Mouse (Mus musculus) liver, postnatal 0 days (tissue): ENCODE data around the gene Macrod1. TPM values are rescaled to one million over a fixed set of nuclear protein-coding genes. Genes with fewer than 3 reads are reported as not detected.

ENCODE experiments used
- ATAC-seq: fragments of 200-750 bp; cut with Nextera tagmentation; 2 replicates; pipeline ENCODE4 v1.8.0; 2017; ENCODE audit warnings: mild to moderate bottlenecking, moderate library complexity
- DNase-seq: peaks from one replicate; pipeline ENCODE4 v3.0.0-alpha.2; 2016
- H3K27ac ChIP-seq: fragments of 300-500 bp; sonication (generic); 2 replicates; pipeline ENCODE4 v1.5.1; 2014; ENCODE audit warnings: antibody characterized with exemption, moderate library complexity, mild to moderate bottlenecking, low read depth
- H3K27me3 ChIP-seq: fragments of 300-500 bp; sonication (generic); 2 replicates; pipeline ENCODE4 v1.6.1; 2014; ENCODE audit warnings: low read length, control low read depth, mixed read lengths; ENCODE audit not compliant: insufficient read depth
- H3K36me3 ChIP-seq: fragments of 300-500 bp; sonication (generic); replicated peaks from 2 replicates; pipeline ENCODE4 v1.6.1; 2014; ENCODE audit warnings: mild to moderate bottlenecking, control low read depth, low read length, moderate library complexity, mixed read lengths; ENCODE audit not compliant: insufficient read depth
- H3K4me1 ChIP-seq: fragments of 300-500 bp; sonication (generic); 2 replicates; pipeline ENCODE4 v1.6.1; 2014; ENCODE audit warnings: antibody characterized with exemption, mild to moderate bottlenecking, control low read depth; ENCODE audit not compliant: insufficient read depth
- H3K4me2 ChIP-seq: fragments of 300-500 bp; sonication (generic); 2 replicates; pipeline ENCODE4 v1.6.1; 2014; ENCODE audit warnings: low read depth, mild to moderate bottlenecking, low read length, moderate library complexity, mixed read lengths
- H3K4me3 ChIP-seq: fragments of 300-500 bp; sonication (generic); 2 replicates; pipeline ENCODE4 v1.5.1; 2014; ENCODE audit warnings: low read depth, low read length
- H3K9ac ChIP-seq: fragments of 300-500 bp; sonication (generic); replicated peaks from 2 replicates; pipeline ENCODE4 v1.6.1; 2014; ENCODE audit warnings: mild to moderate bottlenecking, moderate library complexity
- H3K9me3 ChIP-seq: fragments of 300-500 bp; sonication (generic); 2 replicates; pipeline ENCODE4 v1.6.1; 2016; ENCODE audit warnings: mild to moderate bottlenecking, control low read depth, low read length, mixed read lengths
- CTCF ChIP-seq: sonication (generic); IDR thresholded peaks from 2 replicates; pipeline ENCODE4 v1.5.1; 2016; ENCODE audit warnings: antibody characterized with exemption, low read depth
- EP300 ChIP-seq: IDR thresholded peaks from 2 replicates; pipeline ENCODE4 v1.6.1; 2016; ENCODE audit warnings: antibody characterized with exemption, low read depth, mild to moderate bottlenecking
- WGBS: fragments of 180-500 bp; shearing (Covaris S2); extraction: QIAGEN DNeasy Blood & Tissue Kit; methylation state at CpG from one replicate; pipeline ENCODE4 v1.1.7; 2014; ENCODE audit not compliant: insufficient replicate concordance; 5-methylcytosine and 5-hydroxymethylcytosine counted together
- polyA plus RNA-seq: library from polyadenylated mRNA; unstranded; fragments of >200 nt; fragmentation: Nextera tagmentation; extraction: Ambion mirVana; gene quantifications from 2 replicates; pipeline ENCODE4 v1.2.1, GENCODE M21; 2015

Gene Macrod1
- polyA plus RNA-seq, 1 experiment from 2014 or later, result 11.7 TPM

GRCm38 (mm10) chr19:7140373-7140772, 83.8 kb downstream of the Macrod1 start:
- no peak for DNase-seq
- no peak for ATAC-seq
- WGBS, result 78% methylated on average over 6 of the region's 6 CpGs
- Histone ChIP-seq H3K4me3 (no peak overlapping the region), H3K4me1 (peaks cover 21% of the 10 kb centered on the region), H3K9me3 (no peaks in the 10 kb centered on the region), H3K36me3 (no peaks in the 10 kb centered on the region), H3K4me2 (no peak overlapping the region), H3K27me3 (peaks cover 10% of the 10 kb centered on the region), H3K9ac (no peak overlapping the region), H3K27ac (no peak overlapping the region)
- no peak for TF ChIP-seq CTCF

DNA sequence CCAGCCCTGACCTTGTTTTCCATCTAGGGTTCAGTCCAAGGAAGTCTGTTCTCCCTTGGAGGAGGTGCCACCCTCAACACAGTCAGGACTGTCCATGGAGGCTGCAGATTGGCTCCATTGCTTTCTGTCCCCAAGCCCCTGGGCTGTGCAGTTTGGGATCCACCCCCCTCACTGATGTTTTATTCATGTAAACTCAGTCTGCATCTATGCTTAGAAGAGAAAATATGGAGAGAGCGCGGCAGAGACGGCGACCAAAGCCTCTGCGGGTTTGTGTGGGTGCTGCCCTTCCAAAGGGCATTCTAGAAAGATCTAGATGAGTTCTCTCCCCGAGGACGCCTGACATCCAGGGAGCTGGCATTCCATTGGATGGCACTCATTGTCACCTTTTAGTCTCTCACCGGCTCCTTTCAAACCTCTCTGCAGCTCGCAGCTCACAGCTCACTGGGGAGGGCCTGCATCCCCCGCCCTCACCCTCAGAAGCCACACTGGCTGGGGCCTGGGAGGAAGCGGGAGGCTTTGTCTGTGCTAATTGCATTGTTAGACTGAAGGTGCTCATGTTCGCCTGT, 84.3 kb downstream of the Macrod1 start:
- Histone ChIP-seq H3K27ac (no peak overlapping the region), H3K27me3 (peaks cover 10% of the 10 kb centered on the region), H3K9me3 (no peaks in the 10 kb centered on the region), H3K4me1 (peaks cover 19% of the 10 kb centered on the region), H3K9ac (no peak overlapping the region), H3K4me3 (no peak overlapping the region), H3K4me2 (no peak overlapping the region), H3K36me3 (no peaks in the 10 kb centered on the region)
- WGBS, result 70% methylated on average over 12 of the region's 12 CpGs
- no peak for DNase-seq
- no peak for ATAC-seq
- no peak for TF ChIP-seq EP300
- no peak for TF ChIP-seq CTCF

- no peak for TF ChIP-seq CTCF
- TF ChIP-seq EP300, result no peak
- DNase-seq, result no peak
- WGBS, result 58% methylated on average over 5 of the region's 5 CpGs
Observed at GRCm38 (mm10) chr19:7142207-7142915, 85.8 kb downstream of the Macrod1 start.

DNA sequence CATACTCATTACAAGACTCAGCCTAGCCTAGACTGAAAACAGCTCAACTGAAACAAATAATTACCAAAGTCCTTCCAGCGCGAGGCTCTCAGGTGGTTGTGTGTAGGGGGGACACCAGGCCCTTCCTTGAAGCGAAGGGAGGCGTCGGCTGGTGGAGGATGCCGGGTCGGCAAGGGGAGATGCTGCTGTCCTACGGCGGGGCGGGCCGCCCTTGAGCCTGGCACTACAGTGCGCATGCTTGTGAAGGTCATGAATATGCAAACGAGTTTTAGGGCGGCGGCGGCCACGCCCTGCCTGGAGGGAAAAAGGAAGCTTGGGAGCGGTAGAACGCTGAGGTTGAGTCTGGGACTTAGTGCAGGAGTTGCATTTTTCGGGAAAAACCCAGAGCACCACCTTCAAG, 87.2 kb downstream of the Macrod1 start:
- Histone ChIP-seq H3K27ac (no peak overlapping the region), H3K27me3 (peaks cover 10% of the 10 kb centered on the region), H3K4me2 (peak overlapping the region; percentile 61), H3K4me1 (peaks cover 8% of the 10 kb centered on the region), H3K36me3 (no peaks in the 10 kb centered on the region), H3K9ac (no peak overlapping the region), H3K9me3 (no peaks in the 10 kb centered on the region), H3K4me3 (peak overlapping the region; percentile 27)
- WGBS, result 2% methylated on average over 20 of the region's 20 CpGs
- TF ChIP-seq EP300 (no peak), CTCF (no peak)
- DNase-seq (peak; percentile 81), ATAC-seq (peak; percentile 43)

More at GRCm38 (mm10) chr19:7142207-7142915, 85.8 kb downstream of the Macrod1 start:
- Histone ChIP-seq H3K36me3 (no peaks in the 10 kb centered on the region), H3K9ac (no peak overlapping the region), H3K27ac (no peak overlapping the region), H3K27me3 (peaks cover 10% of the 10 kb centered on the region), H3K4me3 (no peak overlapping the region), H3K4me2 (no peak overlapping the region), H3K4me1 (peaks cover 11% of the 10 kb centered on the region), H3K9me3 (no peaks in the 10 kb centered on the region)
- ATAC-seq, result no peak

DNA sequence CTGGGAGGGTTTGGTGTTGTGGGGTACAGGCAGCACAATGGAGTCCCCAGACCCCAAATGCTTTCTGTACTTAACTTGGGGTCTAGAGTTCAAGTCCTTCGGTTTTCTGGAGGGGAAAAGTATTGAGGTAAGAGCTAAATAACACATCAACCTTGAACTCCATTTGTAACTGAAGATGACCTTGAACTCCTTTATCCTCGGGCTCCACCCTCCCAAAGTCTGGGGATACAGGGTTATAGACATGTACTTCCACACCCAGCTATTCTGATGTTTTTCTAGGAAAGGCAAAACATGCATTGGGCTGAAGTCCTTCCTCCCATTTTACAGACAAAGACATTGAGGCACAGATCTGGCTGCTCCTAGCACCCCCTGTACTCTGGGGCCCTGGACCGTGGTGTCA, 87.8 kb downstream of the Macrod1 start:
- H3K9me3 ChIP-seq, result no peaks in the 10 kb centered on the region
- DNase-seq (no peak), ATAC-seq (no peak)
- peaks cover 10% of the 10 kb centered on the region for H3K27me3 ChIP-seq
- 63% methylated on average over 3 of the region's 3 CpGs for WGBS
- peaks cover 6% of the 10 kb centered on the region for H3K4me1 ChIP-seq
- no peaks in the 10 kb centered on the region for H3K36me3 ChIP-seq
- H3K4me2 ChIP-seq, result peak overlapping the region; percentile 61
- no peak overlapping the region for H3K4me3 ChIP-seq
- no peak overlapping the region for H3K27ac ChIP-seq
- H3K9ac ChIP-seq, result no peak overlapping the region
- no peak for TF ChIP-seq CTCF
- TF ChIP-seq EP300, result no peak

GRCm38 (mm10) chr19:7146376-7146775, 89.8 kb downstream of the Macrod1 start:
- H3K4me3 ChIP-seq, result no peak overlapping the region
- TF ChIP-seq EP300 (no peak), CTCF (no peak)
- H3K36me3 ChIP-seq, result no peaks in the 10 kb centered on the region
- no peak overlapping the region for H3K9ac ChIP-seq
- no peak overlapping the region for H3K27ac ChIP-seq
- no peaks in the 10 kb centered on the region for H3K9me3 ChIP-seq
- 77% methylated on average over 13 of the region's 13 CpGs for WGBS
- no peak for DNase-seq
- H3K4me1 ChIP-seq, result peaks cover 6% of the 10 kb centered on the region
- peaks cover 10% of the 10 kb centered on the region for H3K27me3 ChIP-seq
- no peak overlapping the region for H3K4me2 ChIP-seq
- no peak for ATAC-seq
